Mouse (Mus musculus): ENCODE measurements around the gene 2700081O15Rik.

- no peak for TF ChIP-seq CTCF (IDR thresholded peaks at IDR 0.05; ENCODE audit: control insufficient read depth, insufficient read depth, insufficient read length)
- TF ChIP-seq CEBPB (IDR thresholded peaks at IDR 0.05; ENCODE audit: low read depth) = no peak
- no peak for TF ChIP-seq USF1 (IDR thresholded peaks at IDR 0.05; ENCODE audit: low read depth)
- TF ChIP-seq MAX (IDR thresholded peaks at IDR 0.05) = no peak
- no peak for TF ChIP-seq FOSL1 (IDR thresholded peaks at IDR 0.05; ENCODE audit: insufficient read depth, low read length, poor library complexity, severe bottlenecking)
- TF ChIP-seq MYOD1 (IDR thresholded peaks at IDR 0.05; ENCODE audit: control insufficient read depth, insufficient read length, low read depth) = no peak
Measured at GRCm38 (mm10) chr19:7388488-7388887, 28.9 kb upstream of the 2700081O15Rik start.
